Mouse (Mus musculus): ENCODE results near the gene Plcl2. TPM values are rescaled to one million over a fixed set of nuclear protein-coding genes. Genes with fewer than 3 reads are reported as not detected.

Plcl2 gene
- total and polyA plus RNA-seq, 2 experiments from 2014 or later: 8.8 to 43.2 TPM

- ATAC-seq (ENCODE audit: low FRiP score) (no peak), DNase-seq (ENCODE audit: low spot score) (peak; percentile 37)
- Histone ChIP-seq H3K27me3 (ENCODE audit: insufficient read depth, low read length) (no peaks in the 10 kb centered on the region), H3K4me3 (ENCODE audit: low read depth, low read length) (no peak overlapping the region), H3K27ac (ENCODE audit: low read depth, low read length) (no peak overlapping the region), H3K4me1 (ENCODE audit: insufficient read depth, low read length) (no peaks in the 10 kb centered on the region), H3K9me3 (ENCODE audit: low read length) (no peaks in the 10 kb centered on the region), H3K36me3 (ENCODE audit: insufficient read depth, low read length) (no peaks in the 10 kb centered on the region), H3K9ac (replicated peaks; ENCODE audit: low read length, poor library complexity, severe bottlenecking) (no peak overlapping the region), H3K4me2 (ENCODE audit: low read depth, low read length, poor library complexity, severe bottlenecking) (no peak overlapping the region)
- TF ChIP-seq CTCF (IDR thresholded peaks at IDR 0.05): no peak
- WGBS: 74% methylated on average over 10 of the region's 10 CpGs
Measured at GRCm38 (mm10) chr17:50495216-50495889, 13.8 kb upstream of the Plcl2 start.

DNA sequence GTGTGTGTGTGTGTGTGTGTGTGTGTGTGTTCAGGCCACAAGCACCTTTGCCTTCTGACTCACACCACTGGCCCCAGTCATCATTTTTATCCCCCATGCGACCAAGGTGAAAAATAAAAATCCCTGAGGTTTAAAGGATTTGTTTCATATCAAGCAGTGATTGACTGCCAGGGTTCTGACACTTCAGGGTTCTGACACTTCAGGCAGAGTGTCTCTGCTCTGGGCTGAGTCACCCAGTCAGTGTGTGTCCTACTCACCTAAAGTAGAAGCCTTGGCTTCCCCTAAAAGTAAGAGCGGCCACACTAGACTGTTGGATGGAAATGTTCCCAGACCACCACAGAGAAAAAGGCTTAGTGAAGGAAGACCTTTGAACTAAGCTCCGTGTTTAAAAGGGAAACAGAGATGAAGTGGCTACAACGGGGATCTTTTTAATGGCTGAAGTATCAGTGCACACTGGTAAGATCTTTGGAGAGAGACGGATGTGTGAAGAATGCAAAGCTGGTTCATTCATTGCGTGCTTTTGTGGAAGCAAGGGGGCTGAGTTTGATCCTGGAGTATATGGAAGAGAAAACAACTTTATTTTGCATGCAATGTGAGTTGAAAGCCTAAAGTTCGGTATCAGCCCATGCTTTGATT, 11.0 kb upstream of the Plcl2 start:
- DNase-seq (ENCODE audit: low spot score) (no peak), ATAC-seq (ENCODE audit: low FRiP score) (no peak)
- Histone ChIP-seq H3K27me3 (ENCODE audit: insufficient read depth, low read length) (no peaks in the 10 kb centered on the region), H3K4me1 (ENCODE audit: insufficient read depth, low read length) (no peaks in the 10 kb centered on the region), H3K9me3 (ENCODE audit: low read length) (no peaks in the 10 kb centered on the region), H3K27ac (ENCODE audit: low read depth, low read length) (no peak overlapping the region), H3K9ac (replicated peaks; ENCODE audit: low read length, poor library complexity, severe bottlenecking) (no peak overlapping the region), H3K4me3 (ENCODE audit: low read depth, low read length) (no peak overlapping the region), H3K36me3 (ENCODE audit: insufficient read depth, low read length) (no peaks in the 10 kb centered on the region), H3K4me2 (ENCODE audit: low read depth, low read length, poor library complexity, severe bottlenecking) (no peak overlapping the region)
- no peak for TF ChIP-seq CTCF (IDR thresholded peaks at IDR 0.05)
- 30% methylated on average over 7 of the region's 7 CpGs for WGBS

DNA sequence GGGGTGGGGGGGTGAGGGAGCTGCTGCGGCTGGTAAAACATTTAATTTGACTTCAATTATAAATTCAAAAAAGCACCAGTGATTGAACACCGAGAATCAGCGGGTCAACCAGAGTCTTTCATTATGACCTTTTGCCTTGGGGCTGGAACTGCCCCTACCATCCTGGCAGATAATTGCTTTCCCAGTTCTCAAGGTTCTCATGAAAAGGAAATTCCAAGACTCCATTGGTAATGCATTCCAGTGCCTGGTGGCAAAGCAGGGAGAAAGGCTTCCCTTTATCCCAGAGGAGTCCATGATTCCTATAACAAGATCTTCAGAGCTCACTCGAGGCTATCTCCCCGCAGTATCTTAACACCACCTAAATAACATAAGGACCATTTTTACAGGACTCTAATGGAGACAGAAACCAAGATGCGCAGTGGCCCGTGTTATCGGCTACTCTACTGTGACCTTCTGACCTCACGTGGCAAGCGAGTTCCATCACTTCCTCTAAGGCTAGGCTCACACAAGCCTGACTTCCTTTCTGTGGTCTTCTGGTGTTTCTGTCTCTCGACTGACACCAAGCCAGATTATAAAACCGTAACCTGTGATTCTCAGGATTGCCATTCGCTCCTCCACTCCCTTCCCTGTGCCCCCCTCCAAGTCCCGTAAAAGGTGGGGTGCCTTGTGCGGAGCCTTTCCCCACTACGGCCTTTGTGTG, 10.0 kb upstream of the Plcl2 start:
- H3K9me3 ChIP-seq (ENCODE audit: low read length): no peaks in the 10 kb centered on the region
- no peak overlapping the region for H3K4me3 ChIP-seq (ENCODE audit: low read depth, low read length)
- no peaks in the 10 kb centered on the region for H3K27me3 ChIP-seq (ENCODE audit: insufficient read depth, low read length)
- no peak for TF ChIP-seq CTCF (IDR thresholded peaks at IDR 0.05)
- 75% methylated on average over 16 of the region's 16 CpGs for WGBS
- ATAC-seq (ENCODE audit: low FRiP score): no peak
- no peak for DNase-seq (ENCODE audit: low spot score)
- no peak overlapping the region for H3K9ac ChIP-seq (replicated peaks; ENCODE audit: low read length, poor library complexity, severe bottlenecking)
- no peak overlapping the region for H3K27ac ChIP-seq (ENCODE audit: low read depth, low read length)
- no peaks in the 10 kb centered on the region for H3K36me3 ChIP-seq (ENCODE audit: insufficient read depth, low read length)
- H3K4me2 ChIP-seq (ENCODE audit: low read depth, low read length, poor library complexity, severe bottlenecking): no peak overlapping the region
- H3K4me1 ChIP-seq (ENCODE audit: insufficient read depth, low read length): no peaks in the 10 kb centered on the region

DNA sequence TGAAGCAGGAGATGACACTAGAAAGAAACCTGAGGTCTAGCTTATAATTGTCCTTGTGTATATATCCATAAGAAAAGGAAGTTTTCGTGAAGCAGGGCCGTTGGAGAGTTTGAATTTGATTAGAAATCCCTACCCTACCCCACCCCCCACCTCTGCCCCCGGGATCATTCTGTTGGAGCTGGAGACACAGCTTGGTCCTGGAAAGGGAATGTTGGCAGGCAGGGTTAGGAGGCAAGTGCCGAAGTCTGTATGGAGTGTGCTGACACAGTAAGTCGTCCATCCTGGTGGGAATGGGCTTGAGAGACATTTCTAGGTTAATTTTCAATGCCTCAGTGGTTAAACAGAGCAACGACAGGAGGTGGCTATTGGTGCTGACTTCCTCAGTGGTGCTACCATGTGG, 8.4 kb upstream of the Plcl2 start:
- DNase-seq (ENCODE audit: low spot score): no peak
- no peaks in the 10 kb centered on the region for H3K36me3 ChIP-seq (ENCODE audit: insufficient read depth, low read length)
- no peak overlapping the region for H3K4me3 ChIP-seq (ENCODE audit: low read depth, low read length)
- no peak for TF ChIP-seq CTCF (IDR thresholded peaks at IDR 0.05)
- no peaks in the 10 kb centered on the region for H3K27me3 ChIP-seq (ENCODE audit: insufficient read depth, low read length)
- no peak overlapping the region for H3K27ac ChIP-seq (ENCODE audit: low read depth, low read length)
- no peak overlapping the region for H3K4me2 ChIP-seq (ENCODE audit: low read depth, low read length, poor library complexity, severe bottlenecking)
- no peak overlapping the region for H3K9ac ChIP-seq (replicated peaks; ENCODE audit: low read length, poor library complexity, severe bottlenecking)
- WGBS: 86% methylated on average over 6 of the region's 6 CpGs
- H3K9me3 ChIP-seq (ENCODE audit: low read length): no peaks in the 10 kb centered on the region
- ATAC-seq (ENCODE audit: low FRiP score): no peak
- H3K4me1 ChIP-seq (ENCODE audit: insufficient read depth, low read length): no peaks in the 10 kb centered on the region

DNA sequence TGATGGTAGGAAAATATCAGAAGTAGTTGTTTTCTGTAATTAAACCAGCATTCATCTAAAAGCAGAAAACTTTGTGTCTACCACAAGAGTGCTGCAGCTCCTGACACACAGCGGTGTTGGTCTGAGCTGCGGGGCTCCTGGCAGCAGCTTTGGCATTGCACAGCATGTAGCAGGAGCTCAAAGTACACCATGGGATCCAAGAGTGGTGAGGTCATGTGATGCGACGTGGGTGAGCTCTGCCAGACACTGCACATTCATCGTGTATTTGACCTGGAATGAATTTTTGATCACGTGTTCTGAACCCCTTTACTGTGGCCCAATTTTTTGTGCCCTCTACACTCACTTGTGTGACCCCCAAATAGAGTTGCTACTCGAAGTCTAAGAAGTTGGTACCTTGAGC, 6.1 kb upstream of the Plcl2 start:
- H3K4me3 ChIP-seq (ENCODE audit: low read depth, low read length): no peak overlapping the region
- no peak for DNase-seq (ENCODE audit: low spot score)

More for the DNA sequence above, 6.1 kb upstream of the Plcl2 start:
- H3K27ac ChIP-seq (ENCODE audit: low read depth, low read length): no peak overlapping the region
- H3K9me3 ChIP-seq (ENCODE audit: low read length): no peaks in the 10 kb centered on the region
- H3K4me1 ChIP-seq (ENCODE audit: insufficient read depth, low read length): no peaks in the 10 kb centered on the region
- H3K9ac ChIP-seq (replicated peaks; ENCODE audit: low read length, poor library complexity, severe bottlenecking): no peak overlapping the region
- no peaks in the 10 kb centered on the region for H3K27me3 ChIP-seq (ENCODE audit: insufficient read depth, low read length)
- H3K36me3 ChIP-seq (ENCODE audit: insufficient read depth, low read length): no peaks in the 10 kb centered on the region
- 78% methylated on average over 7 of the region's 7 CpGs for WGBS
- ATAC-seq (ENCODE audit: low FRiP score): no peak
- no peak overlapping the region for H3K4me2 ChIP-seq (ENCODE audit: low read depth, low read length, poor library complexity, severe bottlenecking)
- TF ChIP-seq CTCF (IDR thresholded peaks at IDR 0.05): no peak

Measured in midbrain, postnatal 0 days (tissue).